Mouse (Mus musculus) E14TG2a.4 (cell line): ENCODE measurements around the gene Myo1e.

Source experiments
- H3K27me3 ChIP-seq: 2 replicates; pipeline ENCODE4 v1.6.1; 2014; ENCODE audit warnings: low read length, control low read depth; ENCODE audit not compliant: insufficient read depth
- H3K36me3 ChIP-seq: 2 replicates; pipeline ENCODE4 v1.6.1; 2014; ENCODE audit warnings: low read length, control low read depth; ENCODE audit not compliant: insufficient read depth
- H3K4me1 ChIP-seq: replicated peaks from 2 replicates; pipeline ENCODE4 v1.6.1; 2014; ENCODE audit warnings: low read depth, low read length, control low read depth
- H3K4me3 ChIP-seq: replicated peaks from 2 replicates; pipeline ENCODE4 v1.5.1; 2014; ENCODE audit warnings: mild to moderate bottlenecking, low read length
- H3K9me3 ChIP-seq: 2 replicates; pipeline ENCODE4 v1.6.1; 2014; ENCODE audit warnings: low read length, control low read depth
- CTCF ChIP-seq: conservative IDR thresholded peaks from 2 replicates; pipeline ENCODE4 v1.5.1; 2014; ENCODE audit warnings: low read length
- NANOG ChIP-seq: IDR thresholded peaks from 2 replicates; pipeline ENCODE4 v1.6.1; 2014; ENCODE audit warnings: borderline replicate concordance, low read length, mixed read lengths
- POU5F1 ChIP-seq: IDR thresholded peaks from 2 replicates; pipeline ENCODE4 v1.6.1; 2014; ENCODE audit warnings: low read length, borderline replicate concordance

Myo1e gene

GRCm38 (mm10) chr9:70207151-70207831, at the start of gene Myo1e:
Myo1e (plus strand) TSS chr9:70207350.
- peaks cover 75% of the 10 kb centered on the region for H3K4me1 ChIP-seq
- no peaks in the 10 kb centered on the region for H3K9me3 ChIP-seq
- H3K4me3 ChIP-seq, result peak within 1 kb of the TSS; percentile 91
- no peak for TF ChIP-seq POU5F1
- no peak for TF ChIP-seq CTCF
- TF ChIP-seq NANOG, result no peak
- peaks cover 6% of the 10 kb centered on the region; the same call in 1 of the 2 replicates for H3K27me3 ChIP-seq
- H3K36me3 ChIP-seq, result no peaks in the 10 kb centered on the region

GRCm38 (mm10) chr9:70160071-70160470, 47.1 kb upstream of the Myo1e start:
- Histone ChIP-seq H3K27me3 (no peaks in the 10 kb centered on the region; the same call in 1 of the 2 replicates), H3K4me1 (peaks cover 54% of the 10 kb centered on the region), H3K36me3 (no peaks in the 10 kb centered on the region), H3K9me3 (no peaks in the 10 kb centered on the region), H3K4me3 (no peak overlapping the region)
- TF ChIP-seq POU5F1 (no peak), NANOG (no peak)

- H3K4me3 ChIP-seq, result peak overlapping the region; percentile 26; the same call in 1 of the 2 replicates
- 0 out of 2 replicates have a peak, but pooled peaks cover 4% of the 10 kb centered on the region for H3K27me3 ChIP-seq
- peaks cover 8% of the 10 kb centered on the region for H3K4me1 ChIP-seq
- no peaks in the 10 kb centered on the region for H3K9me3 ChIP-seq
- no peak for TF ChIP-seq POU5F1
- TF ChIP-seq CTCF, result peak; percentile 96
- no peak for TF ChIP-seq NANOG
- no peaks in the 10 kb centered on the region for H3K36me3 ChIP-seq
Observed at GRCm38 (mm10) chr9:70168973-70169372, 38.2 kb upstream of the Myo1e start.

- Histone ChIP-seq H3K9me3 (no peaks in the 10 kb centered on the region), H3K36me3 (no peaks in the 10 kb centered on the region), H3K27me3 (0 out of 2 replicates have a peak, but pooled peaks cover 4% of the 10 kb centered on the region), H3K4me3 (no peak overlapping the region), H3K4me1 (peaks cover 48% of the 10 kb centered on the region)
- TF ChIP-seq NANOG (no peak), POU5F1 (no peak), CTCF (no peak)
Observed at GRCm38 (mm10) chr9:70174291-70174848, 32.8 kb upstream of the Myo1e start.

GRCm38 (mm10) chr9:70174896-70175295, 32.3 kb upstream of the Myo1e start:
- no peaks in the 10 kb centered on the region for H3K36me3 ChIP-seq
- no peak overlapping the region for H3K4me3 ChIP-seq
- H3K27me3 ChIP-seq, result 0 out of 2 replicates have a peak, but pooled peaks cover 4% of the 10 kb centered on the region
- peaks cover 48% of the 10 kb centered on the region for H3K4me1 ChIP-seq
- TF ChIP-seq CTCF (no peak), POU5F1 (no peak), NANOG (no peak)
- H3K9me3 ChIP-seq, result no peaks in the 10 kb centered on the region

GRCm38 (mm10) chr9:70176291-70176690, 30.9 kb upstream of the Myo1e start:
- TF ChIP-seq CTCF, result no peak
- no peak for TF ChIP-seq POU5F1
- TF ChIP-seq NANOG, result no peak
- H3K4me3 ChIP-seq, result no peak overlapping the region
- H3K27me3 ChIP-seq, result 0 out of 2 replicates have a peak, but pooled peaks cover 2% of the 10 kb centered on the region
- peaks cover 51% of the 10 kb centered on the region for H3K4me1 ChIP-seq
- H3K36me3 ChIP-seq, result no peaks in the 10 kb centered on the region
- H3K9me3 ChIP-seq, result no peaks in the 10 kb centered on the region

GRCm38 (mm10) chr9:70181719-70182118, 25.4 kb upstream of the Myo1e start:
- no peaks in the 10 kb centered on the region for H3K9me3 ChIP-seq
- peaks cover 35% of the 10 kb centered on the region for H3K4me1 ChIP-seq
- H3K36me3 ChIP-seq, result no peaks in the 10 kb centered on the region
- TF ChIP-seq NANOG (no peak), CTCF (no peak), POU5F1 (no peak)
- no peak overlapping the region for H3K4me3 ChIP-seq
- 0 out of 2 replicates have a peak, but pooled peaks cover 2% of the 10 kb centered on the region for H3K27me3 ChIP-seq

GRCm38 (mm10) chr9:70182639-70183038, 24.5 kb upstream of the Myo1e start:
- TF ChIP-seq POU5F1 (no peak), NANOG (peak; percentile 79; the same call in 1 of the 2 replicates), CTCF (no peak)
- Histone ChIP-seq H3K36me3 (peaks cover 5% of the 10 kb centered on the region; the same call in 1 of the 2 replicates), H3K4me3 (no peak overlapping the region)

GRCm38 (mm10) chr9:70192336-70192735, 14.8 kb upstream of the Myo1e start:
- TF ChIP-seq POU5F1, result no peak
- no peak for TF ChIP-seq NANOG
- no peak for TF ChIP-seq CTCF
- H3K27me3 ChIP-seq, result no peaks in the 10 kb centered on the region
- H3K4me3 ChIP-seq, result no peak overlapping the region
- 0 out of 2 replicates have a peak, but pooled peaks cover 3% of the 10 kb centered on the region for H3K9me3 ChIP-seq
- H3K4me1 ChIP-seq, result peaks cover 72% of the 10 kb centered on the region
- H3K36me3 ChIP-seq, result peaks cover 16% of the 10 kb centered on the region

More at GRCm38 (mm10) chr9:70182639-70183038, 24.5 kb upstream of the Myo1e start:
- H3K4me1 ChIP-seq, result peaks cover 31% of the 10 kb centered on the region
- H3K27me3 ChIP-seq, result 0 out of 2 replicates have a peak, but pooled peaks cover 2% of the 10 kb centered on the region
- no peaks in the 10 kb centered on the region for H3K9me3 ChIP-seq
